Mouse (Mus musculus) kidney, adult 2 months (tissue): ENCODE measurements around the gene Zmiz1. TPM values are rescaled to one million over a fixed set of nuclear protein-coding genes. Genes with fewer than 3 reads are reported as not detected.

Experiments used
- DNase-seq: peaks from one replicate; pipeline ENCODE4 v3.0.0; 2021
- H3K27ac ChIP-seq: fragments of 200-500 bp; 2 replicates; pipeline ENCODE4 v1.5.1; 2012; ENCODE audit warnings: low read depth, low read length, control low read depth, inconsistent platforms; ENCODE audit not compliant: insufficient read depth
- H3K27me3 ChIP-seq: fragments of 200-500 bp; replicated peaks from 2 replicates; pipeline ENCODE4 v1.6.1; 2012; ENCODE audit warnings: mild to moderate bottlenecking, moderate library complexity, low read length, inconsistent platforms; ENCODE audit not compliant: control insufficient read depth, insufficient read depth
- H3K36me3 ChIP-seq: fragments of 200-500 bp; 2 replicates; pipeline ENCODE4 v1.6.1; 2012; ENCODE audit warnings: mild to moderate bottlenecking, moderate library complexity, low read length, inconsistent platforms; ENCODE audit not compliant: control insufficient read depth, insufficient read depth
- H3K4me1 ChIP-seq: fragments of 200-500 bp; 2 replicates; pipeline ENCODE4 v1.6.1; 2011; ENCODE audit warnings: low read length; ENCODE audit not compliant: control insufficient read depth, insufficient read depth
- H3K4me3 ChIP-seq: fragments of 200-500 bp; 2 replicates; pipeline ENCODE4 v1.5.1; 2011; ENCODE audit warnings: mild to moderate bottlenecking, low read depth, low read length, control low read depth; ENCODE audit not compliant: insufficient read depth
- CTCF ChIP-seq: fragments of 200-500 bp; conservative IDR thresholded peaks from 2 replicates; pipeline ENCODE4 v1.5.1; 2011; ENCODE audit warnings: low read depth, mild to moderate bottlenecking, control low read depth, low read length, moderate library complexity, mixed read lengths; ENCODE audit not compliant: insufficient read depth, insufficient read length
- POLR2A ChIP-seq: fragments of 200-500 bp; IDR thresholded peaks from one replicate; pipeline ENCODE4 v1.6.1; 2011; ENCODE audit warnings: low read depth, low read length, control low read depth
- WGBS: fragments of 180-500 bp; shearing (Covaris S2); methylation state at CpG from one replicate; pipeline ENCODE4 v1.1.7; 2018; 5-methylcytosine and 5-hydroxymethylcytosine counted together
- polyA plus RNA-seq: library from polyadenylated mRNA; depleted of rRNA; stranded (reverse); fragments of >200 nt; gene quantifications from 2 replicates; pipeline ENCODE4 v1.2.3, GENCODE M21; 2012

Gene Zmiz1
- polyA plus RNA-seq, 1 experiment = 42.6 TPM

- no peak for DNase-seq
- Histone ChIP-seq H3K27ac (no peak overlapping the region), H3K36me3 (no peaks in the 10 kb centered on the region; the same call in 1 of the 2 replicates), H3K4me3 (no peak overlapping the region), H3K27me3 (no peaks in the 10 kb centered on the region), H3K4me1 (no peaks in the 10 kb centered on the region)
- 57% methylated on average over 16 of the region's 16 CpGs for WGBS
- TF ChIP-seq CTCF (no peak), POLR2A (no peak)
Observed at GRCm38 (mm10) chr14:25574047-25574870, 115.3 kb downstream of the Zmiz1 start.

DNA sequence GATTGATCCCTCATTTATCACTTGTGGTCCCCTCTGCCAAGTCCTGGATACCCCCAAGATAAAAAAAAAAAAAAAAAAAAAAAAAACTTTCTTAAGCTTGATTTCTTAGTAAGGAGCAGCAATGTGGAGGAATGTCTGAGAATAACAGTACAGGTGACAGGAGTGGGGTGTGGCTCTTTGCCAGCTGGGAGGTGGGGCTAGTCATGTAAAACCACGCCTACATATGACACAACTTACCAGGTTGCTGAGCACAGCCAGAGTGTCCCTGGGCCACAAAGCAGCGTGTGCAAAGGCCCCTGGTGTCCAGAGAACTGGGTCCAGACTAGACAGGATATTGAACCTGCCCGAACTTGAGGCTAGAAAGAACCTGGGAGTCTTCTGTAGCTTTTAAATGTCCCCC lies 117.7 kb downstream of the Zmiz1 start:
- no peak overlapping the region for H3K4me3 ChIP-seq
- H3K36me3 ChIP-seq = no peaks in the 10 kb centered on the region; the same call in 1 of the 2 replicates
- H3K27ac ChIP-seq = no peak overlapping the region
- H3K27me3 ChIP-seq = no peaks in the 10 kb centered on the region
- TF ChIP-seq CTCF (no peak), POLR2A (no peak)
- no peaks in the 10 kb centered on the region for H3K4me1 ChIP-seq
- WGBS = 85% methylated on average over 3 of the region's 3 CpGs
- no peak for DNase-seq

DNA sequence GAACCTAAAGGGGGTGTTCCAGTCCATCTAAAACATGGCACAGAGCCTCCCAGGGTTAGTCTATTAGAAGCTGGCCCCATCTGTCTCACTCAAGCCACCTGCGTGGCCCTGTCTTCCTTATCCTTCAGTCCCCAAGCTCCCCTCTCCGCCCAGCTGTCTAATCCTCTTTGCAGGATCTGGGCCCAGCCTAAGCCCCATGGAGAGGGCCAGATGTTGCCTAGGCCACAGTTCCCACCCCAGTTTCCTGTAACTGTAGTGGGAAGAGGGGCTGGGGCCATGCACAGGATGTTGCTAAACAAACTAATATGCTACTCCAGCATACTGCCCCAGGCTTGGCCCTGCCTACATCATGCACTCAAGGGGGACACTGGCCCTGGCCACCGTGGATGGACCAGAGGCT lies 118.4 kb downstream of the Zmiz1 start:
- DNase-seq = no peak
- WGBS = 66% methylated on average over 3 of the region's 3 CpGs
- Histone ChIP-seq H3K27ac (no peak overlapping the region), H3K36me3 (no peaks in the 10 kb centered on the region), H3K27me3 (no peaks in the 10 kb centered on the region), H3K4me1 (no peaks in the 10 kb centered on the region), H3K4me3 (no peak overlapping the region)
- no peak for TF ChIP-seq CTCF
- TF ChIP-seq POLR2A = no peak

GRCm38 (mm10) chr14:25579597-25579996 lies 120.6 kb downstream of the Zmiz1 start:
- DNase-seq = no peak
- Histone ChIP-seq H3K36me3 (no peaks in the 10 kb centered on the region), H3K4me1 (no peaks in the 10 kb centered on the region), H3K27ac (no peak overlapping the region), H3K4me3 (no peak overlapping the region), H3K27me3 (no peaks in the 10 kb centered on the region)
- TF ChIP-seq POLR2A = no peak
- TF ChIP-seq CTCF = no peak
- WGBS = 72% methylated on average over 7 of the region's 7 CpGs

- WGBS = 82% methylated on average over 1 of the region's 1 CpGs
- DNase-seq = no peak
- Histone ChIP-seq H3K27me3 (no peaks in the 10 kb centered on the region), H3K4me3 (no peak overlapping the region), H3K27ac (no peak overlapping the region), H3K4me1 (no peaks in the 10 kb centered on the region), H3K36me3 (no peaks in the 10 kb centered on the region)
- no peak for TF ChIP-seq CTCF
- no peak for TF ChIP-seq POLR2A
Observed at GRCm38 (mm10) chr14:25580397-25580796, 121.4 kb downstream of the Zmiz1 start.

- H3K27me3 ChIP-seq = no peaks in the 10 kb centered on the region
- H3K27ac ChIP-seq = no peak overlapping the region
- no peaks in the 10 kb centered on the region for H3K36me3 ChIP-seq
- H3K4me1 ChIP-seq = peaks cover 14% of the 10 kb centered on the region
- H3K4me3 ChIP-seq = no peak overlapping the region
- no peak for TF ChIP-seq CTCF
- TF ChIP-seq POLR2A = no peak
- DNase-seq = no peak
- 77% methylated on average over 6 of the region's 6 CpGs for WGBS
Observed at GRCm38 (mm10) chr14:25582603-25583002, 123.6 kb downstream of the Zmiz1 start.

DNA sequence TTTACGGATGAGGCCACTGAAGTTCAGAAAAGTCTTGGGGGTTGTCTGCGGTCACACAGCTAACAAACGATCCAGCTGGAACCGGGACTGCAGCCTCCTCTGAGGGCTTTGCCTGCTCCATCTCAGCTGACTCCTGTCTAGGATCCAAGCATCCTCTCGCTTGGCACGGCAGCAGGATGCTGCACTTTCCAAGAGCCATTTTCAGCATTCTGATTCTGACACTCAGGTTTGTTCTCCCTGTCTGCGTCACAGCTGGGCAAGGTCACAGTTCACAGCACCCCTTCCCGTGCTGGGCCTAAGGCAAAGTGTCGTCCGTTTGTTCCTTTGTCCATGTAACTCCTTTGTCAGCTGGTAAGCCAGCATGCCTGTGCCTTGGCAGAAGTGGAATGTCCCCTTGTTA lies 124.9 kb downstream of the Zmiz1 start:
- no peaks in the 10 kb centered on the region for H3K27me3 ChIP-seq
- no peak overlapping the region for H3K27ac ChIP-seq
- peaks cover 21% of the 10 kb centered on the region for H3K4me1 ChIP-seq
- no peak for DNase-seq
- 65% methylated on average over 10 of the region's 10 CpGs for WGBS
- no peaks in the 10 kb centered on the region for H3K36me3 ChIP-seq
- H3K4me3 ChIP-seq = no peak overlapping the region
- no peak for TF ChIP-seq POLR2A
- TF ChIP-seq CTCF = no peak
